Mouse (Mus musculus) heart, adult 2 months (tissue): ENCODE data around the gene Golga2.

Source experiments
- CTCF ChIP-seq: fragments of 200-600 bp; IDR thresholded peaks from 2 replicates; pipeline ENCODE4 v1.8.1; 2022; ENCODE audit warnings: antibody characterized with exemption, mild to moderate bottlenecking, moderate library complexity
- POLR2A ChIP-seq: fragments of 200-500 bp; IDR thresholded peaks from 2 replicates; pipeline ENCODE4 v1.6.1; 2011; ENCODE audit warnings: mild to moderate bottlenecking, low read depth, low read length, control low read depth; ENCODE audit not compliant: insufficient read depth

DNA sequence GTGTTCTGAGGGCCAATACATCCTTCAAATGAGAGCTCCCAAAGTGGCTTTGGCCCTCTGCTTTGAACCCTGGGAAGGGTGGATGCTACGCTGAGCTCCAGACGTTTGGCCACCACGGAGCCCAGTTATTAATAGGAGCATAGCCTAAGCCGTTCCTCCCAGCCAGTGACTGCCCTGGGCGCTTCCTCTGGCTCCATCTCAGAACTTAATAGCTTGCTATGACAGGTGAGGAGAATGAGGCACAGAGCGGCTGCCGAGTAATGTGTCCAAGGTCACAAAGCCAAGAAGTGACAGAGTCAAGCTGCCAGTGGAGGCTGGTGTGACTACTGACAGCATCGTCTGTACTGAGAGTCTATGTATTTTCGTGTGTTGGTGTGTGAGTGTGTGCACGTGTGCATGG lies 69.0 kb downstream of the Golga2 start:
- TF ChIP-seq CTCF (no peak), POLR2A (no peak)
